Mouse (Mus musculus): Measurements from ENCODE around the gene Zbtb44.

- TF ChIP-seq HCFC1 (IDR thresholded peaks at IDR 0.05; ENCODE audit: borderline replicate concordance, insufficient read depth, low read length): no peak
- no peak for TF ChIP-seq CHD2 (IDR thresholded peaks at IDR 0.05; ENCODE audit: low read depth, low read length)
- TF ChIP-seq MAFK (IDR thresholded peaks at IDR 0.05; ENCODE audit: insufficient read depth, low read depth, low read length): no peak
- TF ChIP-seq ZC3H11A (IDR thresholded peaks at IDR 0.05; ENCODE audit: borderline replicate concordance, low read depth, low read length): no peak
- TF ChIP-seq ZNF384 (IDR thresholded peaks at IDR 0.05; ENCODE audit: low read depth, low read length): no peak
These were observed 28.3 kb downstream of the Zbtb44 start for GRCm38 (mm10) chr9:31058723-31059122.
